7 mouse cellular contexts compared by ENCODE assay signal in the genomic region with DNA sequence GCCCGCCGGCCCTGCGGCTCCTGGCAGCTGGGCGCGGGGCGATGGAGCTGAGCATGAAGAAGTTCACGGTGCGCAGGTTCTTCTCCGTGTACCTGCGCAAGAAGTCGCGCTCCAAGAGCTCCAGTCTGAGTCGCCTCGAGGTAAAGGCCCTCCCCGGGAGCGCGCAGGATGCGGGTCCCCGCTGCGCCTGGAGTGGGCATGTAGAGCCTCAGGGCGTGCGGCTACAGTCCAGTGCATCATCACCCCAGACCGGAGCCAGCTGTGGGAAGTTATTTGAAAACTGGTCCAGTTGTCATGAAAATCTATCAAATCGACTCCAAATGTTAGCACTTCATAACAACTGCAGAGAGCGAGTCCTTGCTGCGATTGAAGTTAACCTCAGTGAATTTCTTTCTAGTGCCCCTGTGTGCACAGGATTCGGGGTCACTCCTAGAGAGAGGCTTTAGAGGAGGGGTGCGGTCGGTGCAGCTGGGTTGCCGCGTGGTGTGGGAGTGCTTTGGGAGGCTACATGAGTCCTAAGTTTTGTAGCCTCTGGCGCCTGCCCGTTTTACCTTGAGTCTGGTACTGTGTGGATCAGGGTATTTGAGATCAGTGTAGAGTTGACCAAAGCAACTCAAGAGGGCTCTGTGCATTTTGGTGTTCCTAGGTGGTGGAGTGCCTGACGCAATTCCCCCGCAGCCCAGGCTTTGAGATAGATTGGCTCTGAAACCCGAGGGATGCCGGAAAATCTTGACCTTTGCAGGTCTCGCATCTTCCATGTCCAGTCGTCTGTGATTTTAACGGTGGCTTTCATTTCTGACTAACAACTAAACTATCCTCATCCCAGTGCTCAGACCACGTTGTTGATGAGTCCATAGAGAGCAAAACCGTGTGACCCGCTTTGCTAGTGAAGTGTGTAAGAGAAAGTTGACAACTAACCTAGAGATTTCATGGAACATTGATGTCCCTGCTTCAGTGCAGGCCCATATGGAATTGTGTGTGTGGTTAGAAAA. TPM values are rescaled to one million over a fixed set of nuclear protein-coding genes. Genes with fewer than 3 reads are reported as not detected.
A peak's percentile ranks its signal among the peaks of the same experiment; 100 is the strongest.
DNase-seq lines count a peak whose midpoint lies in the region; ATAC-seq and TF ChIP-seq lines count a peak whose summit lies in the region.

No protein-coding gene starts in this region.

- peaks cover 16% of the 10 kb centered on the region for H3K4me1 ChIP-seq in neural tube, embryonic 11.5 days (ENCODE audit: control insufficient read depth, insufficient read depth, low read length)
- peaks cover 20% of the 10 kb centered on the region for H3K4me1 ChIP-seq in bone marrow macrophage, adult 2 months (ENCODE audit: control insufficient read depth, insufficient read depth, low read length)
- H3K4me1 ChIP-seq in limb, embryonic 15.5 days = peaks cover 16% of the 10 kb centered on the region
- H3K4me1 ChIP-seq in olfactory bulb, adult 2 months (ENCODE audit: control insufficient read depth, insufficient read depth, low read length) = peaks cover 8% of the 10 kb centered on the region

- no peak for TF ChIP-seq CTCF in bone marrow macrophage, adult 2 months (IDR thresholded peaks at IDR 0.05; ENCODE audit: low read depth, low read length)
- TF ChIP-seq CTCF in olfactory bulb, adult 2 months (IDR thresholded peaks at IDR 0.05; ENCODE audit: insufficient read depth, low read depth, low read length) = no peak

- no peaks in the 10 kb centered on the region for H3K36me3 ChIP-seq in neural tube, embryonic 11.5 days (ENCODE audit: control insufficient read depth, insufficient read depth, low read length)
- no peaks in the 10 kb centered on the region for H3K36me3 ChIP-seq in limb, embryonic 15.5 days

- 2% methylated on average over 43 of the region's 43 CpGs for WGBS in neural tube, embryonic 11.5 days
- 2% methylated on average over 43 of the region's 43 CpGs for WGBS in limb, embryonic 15.5 days
- whole genome bisulfite sequencing in olfactory bulb, adult 2 months = 6% methylated on average over 43 of the region's 43 CpGs

- ATAC-seq in neural tube, embryonic 11.5 days (ENCODE audit: insufficient read depth, low FRiP score, low TSS enrichment) = peak; percentile 27
- no peak for ATAC-seq in limb, embryonic 15.5 days (ENCODE audit: insufficient number of reproducible peaks, low FRiP score, low TSS enrichment, low read depth)

- H3K27me3 ChIP-seq in neural tube, embryonic 11.5 days (ENCODE audit: control insufficient read depth, insufficient read depth, low read length) = no peaks in the 10 kb centered on the region
- no peaks in the 10 kb centered on the region for H3K27me3 ChIP-seq in limb, embryonic 15.5 days

- peak overlapping the region; percentile 77 for H3K4me3 ChIP-seq in neural tube, embryonic 11.5 days (ENCODE audit: low read depth, low read length)
- peak overlapping the region; percentile 90 for H3K4me3 ChIP-seq in bone marrow macrophage, adult 2 months (ENCODE audit: insufficient read depth, low read length)
- H3K4me3 ChIP-seq in limb, embryonic 15.5 days = peak overlapping the region; percentile 85
- H3K4me3 ChIP-seq in olfactory bulb, adult 2 months (ENCODE audit: insufficient read depth, low read depth, low read length) = peak overlapping the region; percentile 75

- peak overlapping the region; percentile 89 for H3K4me2 ChIP-seq in neural tube, embryonic 11.5 days (ENCODE audit: low read depth)
- peak overlapping the region; percentile 87 for H3K4me2 ChIP-seq in limb, embryonic 15.5 days

- DNase-seq in neural tube, embryonic 11.5 days (ENCODE audit: low spot score) = peak; percentile 38
- DNase-seq in neural tube, embryonic 10.5 days (ENCODE audit: extremely low spot score, low spot score) = no peak
- peak; percentile 54 for DNase-seq in forelimb bud, embryonic 11.5 days (ENCODE audit: low read depth, low spot score)
- no peak for DNase-seq in urinary bladder, postnatal 4 days (ENCODE audit: low spot score in 2 of 2)

- peak overlapping the region; percentile 85 for H3K27ac ChIP-seq in neural tube, embryonic 11.5 days (ENCODE audit: low read depth, low read length)
- no peak overlapping the region for H3K27ac ChIP-seq in bone marrow macrophage, adult 2 months (ENCODE audit: insufficient read depth, low read depth, low read length)
- peak overlapping the region; percentile 60 for H3K27ac ChIP-seq in limb, embryonic 15.5 days
- H3K27ac ChIP-seq in olfactory bulb, adult 2 months (ENCODE audit: insufficient read depth, low read depth, low read length) = 0 out of 2 replicates have a peak overlapping the region, but pooled peaks have one; percentile 9

- H3K9ac ChIP-seq in neural tube, embryonic 11.5 days (ENCODE audit: low read length) = peak overlapping the region; percentile 92
- peak overlapping the region; percentile 53 for H3K9ac ChIP-seq in limb, embryonic 15.5 days

- no peak for TF ChIP-seq POLR2A in bone marrow macrophage, adult 2 months (IDR thresholded peaks at IDR 0.05; ENCODE audit: borderline replicate concordance, low read depth, low read length)
- no peak for TF ChIP-seq POLR2A in olfactory bulb, adult 2 months (IDR thresholded peaks at IDR 0.05; ENCODE audit: insufficient read depth, low read depth, low read length)

- H3K9me3 ChIP-seq in neural tube, embryonic 11.5 days (ENCODE audit: control insufficient read depth, low read length) = no peaks in the 10 kb centered on the region
- no peaks in the 10 kb centered on the region for H3K9me3 ChIP-seq in limb, embryonic 15.5 days

RNA-seq across cellular contexts. Expression of gene Rps6ka2, which starts 0.7 kb away (rescaled TPM):
- 35.2 and 35.6 TPM in 2 replicates for polyA plus RNA-seq in neural tube, embryonic 11.5 days (2014; fragmentation: Nextera tagmentation; extraction: Ambion mirVana)
- polyA plus RNA-seq in bone marrow macrophage, adult 2 months (2012; ENCODE audit: insufficient read depth, insufficient read length, missing spikeins) = 3.3 and 4.0 TPM in 2 replicates
- polyA plus RNA-seq in limb, embryonic 15.5 days (2015; fragmentation: Nextera tagmentation; extraction: Ambion mirVana) = 6.7 and 7.5 TPM in 2 replicates
- not detected in 2 replicates for polyA plus RNA-seq in olfactory bulb, adult 2 months (2012; ENCODE audit: insufficient read depth, insufficient read length, low replicate concordance, missing spikeins)

Comparison
In these comparisons a context has a peak if more than half of its experiments do, and no peak if none do; other contexts are left out.
1. DNase-seq: peak in neural tube, embryonic 11.5 days (single experiment) and forelimb bud, embryonic 11.5 days (single experiment); none in neural tube, embryonic 10.5 days (single experiment) and urinary bladder, postnatal 4 days (0 of 2).
2. Peak in every context shown above with its lines, with median percentiles within 50 percentile points of each other: H3K4me3 ChIP-seq.